Mouse (Mus musculus) CD4-positive helper T cell, adult 2 months (primary cell): ENCODE data around the gene Popdc3.
"Not testable (repeated sequence)": the region's sequence is repeated elsewhere in the genome, so short reads cannot be mapped to it uniquely, and the experiment has no call there.

Experiments used
- DNase-seq: peaks from one replicate; pipeline ENCODE4 v3.0.0-alpha.2; 2012; ENCODE audit warnings: low read depth, missing footprints, low spot score

The Popdc3 gene

GRCm38 (mm10) chr10:45194531-45194930 lies 16.6 kb downstream of the Popdc3 start:
- no peak for DNase-seq

GRCm38 (mm10) chr10:45204582-45204981 lies 26.7 kb downstream of the Popdc3 start:
- DNase-seq, result no peak

- no peak for DNase-seq
These were observed 32.3 kb downstream of the Popdc3 start for GRCm38 (mm10) chr10:45210201-45210600.

DNA sequence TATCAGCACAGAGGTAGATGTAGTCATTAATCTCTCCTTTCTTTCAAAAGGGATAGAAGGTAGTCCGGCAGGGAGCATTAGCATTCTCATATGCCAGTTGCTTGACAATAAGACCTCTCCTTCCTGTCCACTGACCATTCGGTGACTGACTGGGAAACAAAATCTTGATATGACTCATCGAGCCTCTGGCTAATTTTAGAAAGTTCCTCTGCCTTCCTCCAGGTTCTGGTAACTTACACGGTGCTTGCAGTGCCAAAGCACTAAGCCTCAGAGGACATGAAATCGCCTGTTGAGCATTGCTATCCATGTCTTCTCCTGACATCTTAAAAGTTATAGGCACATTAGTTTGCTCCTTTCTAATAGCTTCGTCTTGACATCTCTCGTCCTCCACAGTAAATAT lies 38.8 kb downstream of the Popdc3 start:
- no peak for DNase-seq

DNA sequence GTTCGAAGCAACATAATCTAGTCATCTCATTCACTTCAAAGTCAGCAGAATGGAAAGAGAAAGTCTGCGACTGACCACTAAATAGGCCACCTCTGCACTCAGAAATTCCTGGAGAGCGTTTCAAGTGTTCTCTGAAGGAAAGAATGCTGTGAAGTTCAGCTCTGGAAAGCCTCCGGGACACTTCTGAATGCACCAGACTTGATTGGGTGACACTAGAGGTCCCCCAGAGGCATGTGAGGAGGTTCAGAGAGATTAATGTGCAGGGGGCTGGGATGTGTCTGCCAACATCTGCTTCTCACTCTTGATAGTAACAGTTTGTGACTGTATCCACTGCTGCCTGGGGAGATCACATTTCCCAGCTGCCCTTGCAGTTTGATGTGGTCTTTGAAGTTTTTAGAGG lies 52.1 kb downstream of the Popdc3 start:
- no peak for DNase-seq

DNA sequence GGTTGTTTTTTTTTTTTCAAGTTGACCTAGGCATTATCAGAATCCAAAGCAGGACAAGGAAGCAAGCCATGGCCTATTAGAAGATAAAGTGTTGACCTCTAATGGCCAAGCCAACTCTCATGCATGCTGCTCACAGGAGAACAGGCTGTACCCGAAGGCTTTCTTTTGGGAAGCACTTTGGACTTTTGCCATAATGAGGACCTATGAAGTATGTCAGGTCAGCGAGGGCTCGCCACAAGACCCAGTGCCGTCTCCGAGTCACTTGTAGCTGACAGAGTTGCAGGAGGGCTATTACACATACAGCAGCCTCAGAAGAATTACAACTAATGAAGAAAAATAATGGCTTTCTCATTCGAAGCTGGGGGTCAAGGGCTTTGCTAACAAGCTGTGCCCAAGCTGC lies 55.5 kb downstream of the Popdc3 start:
- DNase-seq, result no peak

GRCm38 (mm10) chr10:45236304-45236703 lies 58.4 kb downstream of the Popdc3 start:
- no peak for DNase-seq

DNA sequence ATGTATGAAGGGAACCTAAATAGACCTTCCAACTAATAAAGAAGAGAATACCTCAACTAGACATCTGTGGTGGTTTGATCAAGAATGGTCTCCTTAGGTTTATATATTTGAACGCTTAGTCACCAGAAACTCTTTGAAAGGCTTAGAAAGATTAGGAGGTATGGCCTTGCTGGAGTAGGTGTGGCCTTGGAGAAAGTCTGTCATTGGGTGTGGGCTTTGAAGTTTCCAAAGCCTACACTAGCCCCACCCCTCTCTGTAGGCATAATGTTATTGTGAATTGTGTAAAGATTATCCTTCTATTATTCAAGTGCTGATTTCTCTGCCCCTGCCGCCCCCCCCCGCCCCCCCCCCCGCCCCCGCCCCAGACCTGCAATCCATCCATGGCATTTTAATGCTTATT lies 59.6 kb downstream of the Popdc3 start:
- no peak for DNase-seq

DNA sequence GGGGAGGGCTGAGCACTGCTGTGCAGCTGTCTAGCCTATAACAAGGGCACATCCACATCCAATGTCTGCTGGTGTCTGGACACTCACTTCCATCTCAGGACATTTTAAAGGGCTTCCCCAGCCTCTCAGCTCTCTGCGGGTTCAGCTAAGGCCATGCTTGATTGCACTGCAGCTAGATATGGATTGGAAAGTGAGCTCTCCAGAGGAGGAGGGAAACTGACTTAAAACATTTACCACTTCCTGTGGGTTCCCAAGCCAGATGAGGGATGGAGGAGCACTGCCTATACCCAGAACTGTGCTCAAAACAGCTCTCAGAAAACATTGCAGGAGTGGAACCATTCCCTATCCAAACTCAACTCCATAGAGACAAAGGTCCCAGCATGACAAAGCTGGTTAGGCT lies 82.6 kb downstream of the Popdc3 start:
- no peak for DNase-seq

DNA sequence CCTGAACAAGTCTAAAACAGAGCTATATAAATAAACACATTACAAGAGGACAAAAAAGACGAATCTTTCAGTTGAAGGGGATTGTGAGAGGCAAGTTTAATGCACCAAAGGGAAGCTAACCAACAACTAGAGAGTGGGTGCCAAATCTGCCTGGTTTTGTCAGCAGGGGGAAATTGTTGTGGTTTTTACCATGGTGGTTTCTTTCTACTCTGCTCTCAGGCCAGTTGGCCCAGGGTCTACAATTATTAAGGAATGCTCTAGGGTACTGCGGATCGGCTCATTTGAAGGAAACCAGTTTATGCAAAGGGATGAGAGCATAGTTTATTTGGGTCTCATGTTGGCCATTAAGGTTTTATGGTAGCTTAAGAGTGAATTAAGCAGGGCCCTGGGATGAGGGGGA lies 84.2 kb downstream of the Popdc3 start:
- DNase-seq, result no peak

DNA sequence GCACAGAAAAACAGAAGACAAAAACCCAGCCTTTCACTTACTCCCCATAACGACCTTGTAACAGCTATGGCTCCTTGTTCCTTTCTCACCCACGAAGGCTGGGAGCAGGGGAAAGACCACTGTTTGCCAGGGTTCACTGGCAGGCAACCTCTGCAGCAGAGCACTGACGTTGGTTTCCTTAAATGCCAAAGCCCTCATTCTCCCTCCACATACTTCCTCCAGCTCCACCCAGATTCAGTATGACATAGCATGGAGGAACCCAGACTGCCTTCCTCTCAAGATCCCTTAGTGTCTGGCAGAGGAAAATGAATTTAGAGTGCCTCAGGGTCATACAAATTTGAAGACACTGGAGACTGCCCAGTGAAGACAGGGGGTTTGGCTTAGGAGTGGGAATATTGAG lies 98.6 kb downstream of the Popdc3 start:
- DNase-seq, result no peak

DNA sequence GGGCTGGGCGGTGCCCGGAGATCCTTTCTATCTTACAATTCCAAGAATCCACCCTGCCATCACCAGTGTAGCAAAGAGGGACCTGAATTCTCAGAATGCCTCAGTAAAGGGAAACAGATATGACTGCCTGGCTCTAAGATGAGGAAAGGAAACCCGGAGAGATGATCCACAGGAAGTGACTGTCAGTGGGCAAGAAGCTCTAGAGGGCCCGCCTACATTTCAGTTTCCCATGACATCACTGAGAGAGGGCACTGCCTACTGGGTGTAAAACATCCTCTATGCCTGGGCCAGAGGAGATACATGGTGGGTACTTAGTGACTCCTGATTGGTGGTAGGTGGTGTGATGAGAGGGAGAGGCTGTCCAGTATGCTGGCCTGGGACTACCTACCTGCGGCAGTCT lies 99.1 kb downstream of the Popdc3 start:
- no peak for DNase-seq

GRCm38 (mm10) chr10:45285651-45286050 lies 107.8 kb downstream of the Popdc3 start:
- no peak for DNase-seq

DNA sequence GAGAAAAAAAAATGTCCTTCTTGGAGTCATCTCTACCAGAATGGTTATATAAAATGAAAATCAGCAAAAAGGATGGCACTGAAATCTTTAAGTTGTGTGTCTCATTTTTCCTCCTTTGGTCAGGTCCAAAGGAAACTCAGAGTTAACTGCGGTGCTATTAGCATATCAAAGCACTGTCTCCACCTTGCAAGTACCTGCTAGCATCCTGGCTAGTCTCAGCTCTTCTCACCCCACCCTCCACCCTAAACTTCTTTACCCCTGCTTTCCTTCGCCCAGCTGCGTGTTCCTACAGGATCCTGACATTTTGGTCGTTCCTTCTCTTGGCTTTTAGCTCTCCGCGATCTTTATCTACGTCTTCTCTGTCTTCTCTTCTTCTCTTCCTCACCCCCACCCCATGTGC lies 110.5 kb downstream of the Popdc3 start:
- no peak for DNase-seq

DNA sequence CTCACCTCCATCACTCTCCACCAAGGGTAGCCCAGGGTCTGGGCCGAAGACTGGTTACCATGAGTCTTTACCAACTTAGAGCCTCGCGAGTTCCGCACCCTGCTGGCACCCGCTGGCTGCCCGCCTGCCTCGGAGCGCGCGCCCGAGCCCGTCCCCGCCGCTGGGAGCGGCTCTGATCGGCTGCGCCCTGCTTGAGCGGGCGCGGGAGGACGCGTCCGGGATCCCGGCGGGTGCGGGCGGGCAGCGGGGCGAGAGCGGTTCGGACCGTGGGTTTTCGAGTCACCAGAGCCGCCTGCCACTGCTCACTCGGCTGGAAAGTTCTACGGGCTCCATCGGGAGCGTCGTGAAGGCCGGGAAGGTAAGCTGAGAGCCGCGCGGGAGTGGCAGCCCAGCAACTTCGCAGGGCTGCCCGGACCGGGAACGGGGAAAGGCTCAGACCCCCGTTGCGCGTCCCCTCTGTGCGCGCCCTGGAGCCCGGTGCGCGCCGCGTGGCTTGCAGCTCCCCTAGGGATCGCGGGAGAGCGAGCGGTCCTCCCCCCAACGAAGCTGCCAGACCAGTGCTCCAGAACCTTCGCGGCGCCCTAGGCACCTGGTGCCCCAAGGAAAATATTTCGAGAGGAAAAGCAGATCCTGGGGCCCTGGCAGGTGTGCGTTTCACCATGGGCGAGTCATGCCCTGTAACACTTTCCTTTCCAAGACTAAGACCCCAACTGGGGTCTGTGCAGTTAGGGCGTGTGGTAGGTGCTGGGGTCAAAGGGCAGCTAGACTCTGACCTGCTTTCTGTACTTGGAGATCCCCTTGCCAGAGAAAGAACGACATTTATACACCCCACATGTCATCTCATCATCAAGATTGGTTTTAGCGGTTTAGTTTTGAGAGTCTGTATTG lies 111.6 kb downstream of the Popdc3 start:
- no peak for DNase-seq

DNA sequence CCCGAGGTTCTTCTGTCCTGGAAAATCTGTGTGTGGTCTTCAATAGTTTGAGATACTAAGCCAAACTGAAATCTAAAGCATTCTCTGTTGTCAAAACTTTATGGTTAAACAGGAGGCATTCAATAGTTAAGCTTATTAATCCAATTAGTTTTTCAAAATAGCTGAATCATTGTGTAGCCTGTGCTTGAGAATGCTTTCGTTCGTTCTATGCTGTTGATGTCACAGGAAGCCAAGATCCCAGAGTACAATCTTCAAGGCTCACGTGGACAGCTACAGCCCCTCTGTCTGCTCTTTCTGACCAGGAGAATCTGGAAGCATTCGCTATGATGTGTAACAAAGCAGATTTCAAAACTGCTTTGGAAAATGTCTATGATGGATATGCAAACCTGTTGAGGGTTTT lies 112.7 kb downstream of the Popdc3 start:
- DNase-seq, result no peak

DNA sequence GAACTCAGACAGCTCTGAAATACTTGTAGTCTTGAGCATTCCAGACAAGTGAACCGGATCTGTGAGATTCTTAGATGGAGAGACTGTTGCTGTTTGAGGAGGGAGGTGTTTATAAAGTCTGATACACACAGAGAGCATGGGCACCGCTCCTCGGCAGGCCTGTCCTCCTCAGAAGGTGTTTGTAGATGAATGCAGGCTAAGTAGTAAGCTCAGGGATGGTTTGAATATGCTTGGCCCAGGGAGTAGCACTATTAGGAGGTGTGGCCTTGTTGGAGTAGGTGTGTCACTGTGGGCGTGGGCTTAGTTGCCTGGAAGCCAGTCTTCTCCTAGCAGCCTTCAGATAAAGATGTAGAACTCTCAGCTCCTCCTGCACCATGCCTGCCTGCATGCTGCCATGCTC lies 114.3 kb downstream of the Popdc3 start:
- DNase-seq, result not testable (repeated sequence)

- DNase-seq, result no peak
These were observed 117.2 kb downstream of the Popdc3 start for GRCm38 (mm10) chr10:45295093-45295492.

DNA sequence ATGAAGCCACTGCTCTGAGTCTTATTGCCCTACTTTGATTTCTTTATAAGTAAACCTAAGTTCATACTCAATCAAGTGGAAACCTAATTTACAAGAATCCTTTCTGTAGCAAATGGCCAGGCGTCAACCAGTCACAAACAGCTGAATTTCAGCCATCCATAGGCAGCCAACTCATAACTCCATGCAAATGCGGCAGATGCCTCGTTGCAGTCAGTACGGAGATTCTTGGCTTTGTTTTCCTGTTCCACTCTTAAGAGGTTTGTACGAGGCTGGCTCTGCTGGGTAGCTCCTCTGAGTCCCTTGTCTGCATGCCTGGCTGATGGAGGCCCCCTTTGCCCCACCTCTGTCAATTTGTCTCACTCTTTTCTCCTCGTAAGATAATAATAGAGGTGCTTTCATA lies 120.6 kb downstream of the Popdc3 start:
- DNase-seq, result no peak

DNA sequence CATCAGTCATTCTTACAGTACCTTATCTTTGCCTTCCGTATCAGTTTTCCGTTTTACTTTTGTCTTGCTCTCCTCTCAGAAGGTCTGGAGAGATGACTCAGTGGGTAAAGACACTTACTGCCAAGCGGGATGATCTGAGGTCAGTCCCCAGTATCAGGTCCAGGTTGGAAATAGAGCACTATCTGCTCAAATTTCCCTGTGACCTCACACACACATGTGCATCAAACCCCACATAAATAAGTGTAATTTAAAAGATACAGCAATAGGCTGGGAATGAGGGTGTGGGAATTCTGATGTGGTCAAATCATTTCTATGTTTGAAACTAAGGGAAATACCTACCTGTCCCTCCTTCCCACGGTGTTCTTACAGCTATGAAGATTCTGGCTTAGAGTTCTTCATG lies 121.6 kb downstream of the Popdc3 start:
- no peak for DNase-seq

- DNase-seq, result no peak
These were observed 125.6 kb downstream of the Popdc3 start for GRCm38 (mm10) chr10:45303315-45304036.

DNA sequence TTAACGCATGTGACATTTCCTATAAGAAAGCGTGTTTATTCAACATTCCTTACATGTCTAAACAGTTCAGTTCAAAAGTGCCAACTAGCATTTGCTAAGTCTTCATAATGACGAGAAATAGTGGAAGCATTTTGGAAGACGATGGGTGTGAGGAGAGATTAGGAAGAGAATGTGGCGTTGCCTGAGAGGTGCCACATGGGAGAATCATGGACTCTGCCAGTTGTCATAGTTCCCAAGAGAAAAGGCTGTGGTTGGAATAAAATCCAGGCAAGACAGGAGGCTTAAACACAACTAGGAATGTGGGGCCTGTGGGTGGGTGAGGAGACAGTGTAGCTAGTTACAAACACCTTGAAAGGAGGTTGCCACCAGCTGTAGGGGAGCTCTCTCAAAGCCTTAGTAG lies 127.3 kb downstream of the Popdc3 start:
- no peak for DNase-seq

GRCm38 (mm10) chr10:45311129-45311528 lies 133.2 kb downstream of the Popdc3 start:
- no peak for DNase-seq
